Mouse (Mus musculus): ENCODE results near the gene Fam102a. TPM values are rescaled to one million over a fixed set of nuclear protein-coding genes. Genes with fewer than 3 reads are reported as not detected.

Gene Fam102a
- polyA plus RNA-seq, 1 experiment from 2014 or later = 9.0 TPM

DNA sequence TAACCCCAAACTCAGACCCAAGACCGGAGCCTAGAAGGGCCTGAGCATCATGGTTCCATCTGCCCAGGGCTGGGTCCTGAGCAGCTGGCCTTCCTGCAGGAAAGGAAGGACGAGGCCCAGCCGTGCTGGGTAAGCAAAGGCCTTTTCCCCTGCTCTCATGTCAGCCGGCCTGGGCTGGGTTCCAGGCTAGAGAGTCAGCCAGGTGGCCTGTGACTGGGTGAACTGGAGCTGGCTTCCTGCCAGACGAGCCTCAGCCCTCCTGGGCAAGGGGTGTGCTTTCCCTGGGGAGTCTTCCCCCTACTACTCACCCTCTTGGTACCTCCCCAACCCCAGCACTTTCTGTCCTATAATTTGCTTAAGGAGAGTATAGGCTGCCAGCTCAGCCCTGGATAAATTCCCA, 33.0 kb downstream of the Fam102a start:
- H3K27me3 ChIP-seq (replicated peaks) = no peaks in the 10 kb centered on the region
- H3K4me2 ChIP-seq = no peak overlapping the region
- no peak overlapping the region for H3K27ac ChIP-seq (ENCODE audit: poor library complexity, severe bottlenecking)
- no peak for ATAC-seq (ENCODE audit: insufficient number of reproducible peaks, low FRiP score)
- H3K4me1 ChIP-seq (replicated peaks) = peaks cover 13% of the 10 kb centered on the region
- no peak overlapping the region for H3K4me3 ChIP-seq
- no peak overlapping the region for H3K9ac ChIP-seq
- peaks cover 58% of the 10 kb centered on the region for H3K36me3 ChIP-seq
- WGBS = 63% methylated on average over 5 of the region's 5 CpGs
- H3K9me3 ChIP-seq (replicated peaks) = no peaks in the 10 kb centered on the region

DNA sequence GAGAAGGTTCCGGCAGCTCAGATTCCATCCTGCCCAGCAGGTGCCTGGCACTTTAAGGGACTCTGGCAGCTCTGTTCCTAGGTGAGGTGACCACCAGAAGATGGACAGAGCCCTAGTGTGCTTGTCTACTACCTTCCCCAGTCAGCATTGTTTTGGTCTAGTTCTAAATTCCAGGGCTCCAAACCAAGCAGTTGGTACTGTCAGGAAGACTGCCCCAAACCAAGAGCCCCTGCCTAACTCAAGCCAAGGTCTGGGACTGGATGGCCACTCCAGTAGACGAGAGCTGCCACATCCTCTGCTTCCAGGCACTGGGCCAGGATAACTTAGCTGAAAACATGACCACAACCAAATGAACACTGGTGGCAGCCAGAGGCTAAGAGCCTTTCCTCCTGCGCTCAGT, 33.8 kb downstream of the Fam102a start:
- H3K9me3 ChIP-seq (replicated peaks) = no peaks in the 10 kb centered on the region
- H3K4me2 ChIP-seq = no peak overlapping the region
- H3K4me3 ChIP-seq = no peak overlapping the region
- WGBS = 84% methylated on average over 3 of the region's 3 CpGs
- ATAC-seq (ENCODE audit: insufficient number of reproducible peaks, low FRiP score) = no peak
- H3K4me1 ChIP-seq (replicated peaks) = peaks cover 13% of the 10 kb centered on the region
- no peaks in the 10 kb centered on the region for H3K27me3 ChIP-seq (replicated peaks)
- H3K9ac ChIP-seq = no peak overlapping the region
- peaks cover 54% of the 10 kb centered on the region for H3K36me3 ChIP-seq
- H3K27ac ChIP-seq (ENCODE audit: poor library complexity, severe bottlenecking) = no peak overlapping the region

DNA sequence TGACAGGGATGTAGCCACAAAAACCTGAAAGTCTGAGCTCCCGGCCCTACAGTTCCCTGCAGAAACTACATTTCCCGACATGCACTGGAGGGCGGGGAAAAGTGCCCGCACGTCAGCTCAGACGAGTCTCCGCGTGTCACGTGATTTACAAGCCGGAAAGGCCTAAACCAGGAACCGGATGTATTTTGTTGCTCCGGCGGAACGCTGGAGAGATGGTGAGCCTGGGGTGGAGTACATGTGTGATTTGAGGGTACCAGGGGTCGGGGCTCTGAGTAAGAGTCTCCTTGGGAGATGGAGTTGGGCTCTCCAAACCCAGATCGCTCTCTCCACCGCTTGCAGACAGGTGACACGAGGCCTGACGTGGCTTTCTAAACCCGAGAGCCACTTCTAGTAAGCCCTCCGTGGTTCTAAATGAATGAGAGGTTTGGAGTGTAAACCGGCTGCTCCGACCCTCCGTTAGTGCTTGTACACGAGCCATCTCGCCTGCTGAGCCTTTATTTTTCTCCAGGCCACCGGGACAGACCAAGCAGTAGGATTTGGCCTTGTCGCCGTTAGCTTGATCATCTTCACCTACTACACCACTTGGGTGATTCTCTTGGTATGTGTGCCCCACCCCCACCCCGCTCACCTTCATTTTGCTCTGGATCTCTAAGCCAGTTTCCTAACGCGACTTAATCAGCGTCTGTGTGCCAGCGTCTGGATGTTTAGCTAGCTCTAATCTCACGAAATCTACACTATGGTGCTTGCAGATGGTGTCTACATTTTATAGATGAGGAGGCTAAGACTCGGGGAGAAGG, 35.8 kb downstream of the Fam102a start, which contains the start of gene Dpm2:
Gene Dpm2, plus strand, starts transcription at position 161 of the 797 bp plus-strand sequence.
- ATAC-seq (ENCODE audit: insufficient number of reproducible peaks, low FRiP score) = peak; percentile 85
- Histone ChIP-seq H3K27me3 (replicated peaks) (peaks cover 3% of the 10 kb centered on the region; the same call in 1 of the 2 replicates), H3K36me3 (peaks cover 34% of the 10 kb centered on the region), H3K9me3 (replicated peaks) (no peaks in the 10 kb centered on the region), H3K4me1 (replicated peaks) (peaks cover 22% of the 10 kb centered on the region), H3K4me3 (peak within 1 kb of the TSS; percentile 72), H3K9ac (peak within 1 kb of the TSS; percentile 84), H3K27ac (ENCODE audit: poor library complexity, severe bottlenecking) (0 out of 2 replicates have a peak within 1 kb of the TSS, but pooled peaks have one; percentile 34), H3K4me2 (peak within 1 kb of the TSS; percentile 88)
- 2% methylated on average over 36 of the region's 36 CpGs for WGBS

DNA sequence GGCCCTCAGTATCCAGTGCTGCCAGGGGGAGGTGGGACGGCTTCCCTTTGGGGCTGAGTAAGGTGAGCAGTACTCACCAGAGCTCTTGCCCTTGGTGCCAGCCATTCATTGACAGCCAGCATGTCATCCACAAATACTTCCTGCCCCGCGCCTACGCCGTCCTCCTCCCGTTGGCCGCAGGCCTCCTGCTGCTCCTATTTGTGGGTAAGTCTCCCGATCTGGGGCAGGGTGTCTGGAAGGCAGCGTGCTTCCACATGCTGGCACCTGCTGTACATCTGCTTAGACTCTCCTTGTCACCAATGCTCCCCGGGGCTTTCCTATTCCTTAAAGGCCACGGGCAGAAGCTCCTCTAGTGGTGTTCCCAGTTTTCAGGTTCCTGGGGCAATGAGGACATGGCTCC, 37.1 kb downstream of the Fam102a start:
- peaks cover 16% of the 10 kb centered on the region for H3K27me3 ChIP-seq (replicated peaks)
- no peak overlapping the region for H3K27ac ChIP-seq (ENCODE audit: poor library complexity, severe bottlenecking)
- 86% methylated on average over 11 of the region's 11 CpGs for WGBS
- H3K9me3 ChIP-seq (replicated peaks) = no peaks in the 10 kb centered on the region
- H3K4me1 ChIP-seq (replicated peaks) = peaks cover 22% of the 10 kb centered on the region
- ATAC-seq (ENCODE audit: insufficient number of reproducible peaks, low FRiP score) = no peak
- no peak overlapping the region for H3K4me3 ChIP-seq
- 0 out of 2 replicates have a peak overlapping the region, but pooled peaks have one; percentile 88 for H3K4me2 ChIP-seq
- H3K9ac ChIP-seq = no peak overlapping the region
- H3K36me3 ChIP-seq = peaks cover 25% of the 10 kb centered on the region

DNA sequence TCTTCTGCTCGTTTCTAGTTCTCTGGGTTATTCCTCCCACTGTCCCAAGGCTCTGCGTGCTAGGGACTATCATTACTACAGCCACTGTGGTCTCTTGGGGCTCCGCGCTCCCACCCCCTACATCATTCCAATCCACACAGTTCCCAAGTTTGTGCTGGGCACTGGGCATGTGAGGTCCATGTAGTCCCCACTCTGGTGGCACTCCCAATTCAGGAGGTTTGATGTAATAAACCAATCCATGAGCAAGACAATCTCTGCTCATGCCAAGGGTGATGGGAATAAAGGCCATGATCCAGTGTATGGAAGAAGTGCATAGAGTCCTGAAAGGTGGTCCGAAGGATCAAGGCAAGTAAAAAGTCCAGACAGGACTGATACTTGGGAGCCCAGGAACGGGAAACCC, 39.4 kb downstream of the Fam102a start, which contains the start of gene Pip5kl1:
Gene Pip5kl1, plus strand, starts transcription at position 301 of the 400 bp plus-strand sequence.
- Histone ChIP-seq H3K9ac (peak within 1 kb of the TSS; percentile 54), H3K27ac (ENCODE audit: poor library complexity, severe bottlenecking) (no peak within 1 kb of the TSS), H3K4me2 (peak within 1 kb of the TSS; percentile 89), H3K27me3 (replicated peaks) (peaks cover 39% of the 10 kb centered on the region), H3K4me1 (replicated peaks) (peaks cover 22% of the 10 kb centered on the region), H3K36me3 (peaks cover 11% of the 10 kb centered on the region), H3K4me3 (peak within 1 kb of the TSS; percentile 45), H3K9me3 (replicated peaks) (no peaks in the 10 kb centered on the region)
- WGBS = 71% methylated on average over 6 of the region's 6 CpGs
- ATAC-seq (ENCODE audit: insufficient number of reproducible peaks, low FRiP score) = no peak

DNA sequence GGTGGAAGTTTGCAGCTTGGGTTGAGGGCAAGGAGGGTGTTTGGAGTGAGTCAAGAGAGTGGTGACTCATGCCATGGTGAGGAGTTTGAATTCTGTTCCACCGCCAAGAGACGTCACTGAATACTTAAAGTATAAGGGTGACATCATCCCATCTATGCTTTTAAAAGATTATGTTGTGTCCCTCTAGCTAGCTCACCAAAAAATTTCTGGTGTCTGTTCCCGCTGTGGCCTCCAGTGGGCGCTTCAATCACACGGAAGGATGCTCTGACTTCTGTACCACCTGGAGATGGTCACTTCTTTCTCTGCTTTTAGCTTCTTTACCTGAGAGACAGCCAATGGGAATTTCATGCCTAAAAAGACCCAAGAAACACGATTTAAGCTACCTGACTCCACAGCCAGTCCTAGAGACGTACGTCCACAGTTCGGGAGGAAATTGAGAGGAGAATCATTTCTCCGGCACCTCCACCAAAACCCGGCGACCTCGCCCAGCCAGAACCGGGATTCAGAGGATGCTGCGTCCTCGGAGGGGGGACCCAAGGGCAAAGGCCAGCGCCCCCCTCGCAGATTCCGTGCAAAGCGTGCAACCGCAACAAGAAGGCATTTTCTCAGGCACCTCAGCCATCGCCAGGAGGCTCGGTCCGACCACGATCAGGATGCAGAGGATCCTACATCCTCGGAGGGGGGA, 39.9 kb downstream of the Fam102a start:
- ATAC-seq (ENCODE audit: insufficient number of reproducible peaks, low FRiP score) = no peak
- WGBS = 3% methylated on average over 26 of the region's 26 CpGs
- Histone ChIP-seq H3K4me1 (replicated peaks) (peaks cover 22% of the 10 kb centered on the region), H3K4me2 (peak overlapping the region; percentile 89), H3K9me3 (replicated peaks) (no peaks in the 10 kb centered on the region), H3K9ac (peak overlapping the region; percentile 54), H3K27me3 (replicated peaks) (peaks cover 44% of the 10 kb centered on the region), H3K36me3 (peaks cover 11% of the 10 kb centered on the region), H3K4me3 (peak overlapping the region; percentile 45), H3K27ac (ENCODE audit: poor library complexity, severe bottlenecking) (no peak overlapping the region)

DNA sequence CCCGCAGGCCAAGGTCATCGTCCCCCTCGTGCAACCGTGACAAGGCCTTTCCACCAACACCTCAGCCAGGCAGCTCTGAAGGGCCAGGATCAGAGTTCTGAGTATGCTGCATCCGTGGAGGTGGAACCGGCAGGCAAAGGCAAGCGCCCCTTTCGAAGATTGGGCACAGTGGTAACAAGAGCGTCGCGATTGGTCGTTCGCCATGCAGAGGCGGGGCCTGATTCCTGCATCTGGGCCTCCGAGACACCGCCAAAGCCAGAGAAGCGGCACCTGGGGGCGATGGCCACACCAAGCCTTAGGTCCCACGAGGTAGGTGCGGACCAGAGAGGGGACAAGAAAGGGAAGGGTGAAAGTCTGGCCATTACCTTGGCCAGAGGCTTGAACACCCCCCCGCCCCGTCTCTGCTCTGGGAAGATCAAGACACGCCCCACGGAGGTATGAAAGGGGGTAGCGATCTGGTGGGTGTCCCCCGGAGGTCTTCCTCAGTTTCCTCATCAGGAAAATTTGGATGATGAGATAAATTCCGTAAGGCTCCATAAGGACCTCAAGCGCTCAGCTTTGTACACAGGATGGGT, 40.5 kb downstream of the Fam102a start, which contains the start of gene 9430097D07Rik:
Gene 9430097D07Rik, minus strand, starts transcription at position 99 of the 575 bp plus-strand sequence.
- peak within 1 kb of the TSS; percentile 89 for H3K4me2 ChIP-seq
- ATAC-seq (ENCODE audit: insufficient number of reproducible peaks, low FRiP score) = no peak
- H3K9me3 ChIP-seq (replicated peaks) = no peaks in the 10 kb centered on the region
- peaks cover 51% of the 10 kb centered on the region for H3K27me3 ChIP-seq (replicated peaks)
- WGBS = 8% methylated on average over 28 of the region's 28 CpGs
- H3K4me1 ChIP-seq (replicated peaks) = peaks cover 22% of the 10 kb centered on the region
- peak within 1 kb of the TSS; percentile 45 for H3K4me3 ChIP-seq
- H3K9ac ChIP-seq = peak within 1 kb of the TSS; percentile 54
- peaks cover 11% of the 10 kb centered on the region for H3K36me3 ChIP-seq
- no peak within 1 kb of the TSS for H3K27ac ChIP-seq (ENCODE audit: poor library complexity, severe bottlenecking)

DNA sequence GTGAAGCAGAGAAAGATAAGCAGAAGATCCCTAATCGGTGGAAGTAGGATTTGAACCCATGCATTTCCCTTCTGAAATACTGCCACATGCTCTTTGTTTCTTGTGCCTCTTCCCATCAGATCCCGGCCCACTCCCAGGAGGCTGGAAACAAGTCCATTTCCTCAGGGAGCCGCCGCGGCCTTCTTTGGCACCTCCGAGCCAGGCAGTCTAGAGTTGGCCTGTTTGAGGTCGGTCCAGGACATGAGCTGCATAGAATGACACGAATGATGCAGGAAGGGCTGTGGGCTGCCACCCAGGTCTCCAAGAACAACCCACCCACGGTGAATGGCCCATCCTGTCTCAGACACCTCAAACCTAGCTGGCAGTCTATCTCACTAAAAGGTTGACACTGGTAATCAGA, 41.4 kb downstream of the Fam102a start:
- Histone ChIP-seq H3K9ac (no peak overlapping the region), H3K4me3 (no peak overlapping the region), H3K4me1 (replicated peaks) (peaks cover 17% of the 10 kb centered on the region), H3K27ac (ENCODE audit: poor library complexity, severe bottlenecking) (no peak overlapping the region), H3K27me3 (replicated peaks) (peaks cover 53% of the 10 kb centered on the region), H3K4me2 (no peak overlapping the region), H3K36me3 (peaks cover 11% of the 10 kb centered on the region), H3K9me3 (replicated peaks) (no peaks in the 10 kb centered on the region)
- no peak for ATAC-seq (ENCODE audit: insufficient number of reproducible peaks, low FRiP score)
- 85% methylated on average over 9 of the region's 9 CpGs for WGBS

DNA sequence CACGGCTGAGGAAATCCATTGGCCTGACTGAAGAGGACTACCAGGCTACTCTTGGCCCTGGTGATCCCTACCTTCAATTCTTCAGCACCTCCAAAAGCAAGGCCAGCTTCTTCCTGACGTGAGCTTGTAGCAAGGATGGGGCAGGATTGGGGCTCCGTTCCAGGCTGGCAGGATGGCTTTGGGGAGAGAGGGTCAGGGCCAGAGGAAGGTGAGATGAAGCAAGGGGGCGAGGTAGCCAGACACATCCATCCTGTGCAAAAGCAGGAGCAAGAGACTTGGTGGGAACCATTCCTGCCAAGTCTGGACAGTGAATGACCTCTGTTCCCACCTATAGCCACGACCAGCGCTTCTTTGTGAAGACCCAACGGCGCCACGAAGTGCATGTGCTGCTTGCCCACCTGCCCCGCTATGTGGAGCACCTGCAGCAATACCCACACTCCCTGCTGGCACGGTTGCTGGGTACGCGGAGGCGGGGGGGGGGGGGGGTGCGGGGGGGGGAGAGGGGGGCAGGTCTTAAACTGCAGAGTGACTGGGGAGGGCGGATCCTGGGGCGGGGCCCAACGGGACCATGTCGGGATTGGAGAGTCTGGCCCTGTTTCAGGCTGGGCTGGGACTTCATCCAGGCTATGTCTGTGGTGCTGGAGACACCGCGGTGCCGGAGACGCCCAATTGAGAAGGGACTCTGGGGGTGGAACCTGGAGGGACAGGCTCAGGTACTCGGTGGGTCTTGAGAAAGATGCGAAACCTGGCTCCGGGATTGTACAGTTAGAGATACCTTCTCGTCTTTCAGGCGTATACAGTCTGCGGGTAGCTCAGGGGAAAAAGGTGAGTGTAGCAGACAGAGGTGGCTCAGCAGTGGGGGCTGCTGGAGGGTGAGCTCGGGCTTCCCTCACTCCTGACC, 43.3 kb downstream of the Fam102a start:
- peaks cover 16% of the 10 kb centered on the region for H3K4me1 ChIP-seq (replicated peaks)
- no peak overlapping the region for H3K27ac ChIP-seq (ENCODE audit: poor library complexity, severe bottlenecking)
- ATAC-seq (ENCODE audit: insufficient number of reproducible peaks, low FRiP score) = no peak
- H3K9me3 ChIP-seq (replicated peaks) = no peaks in the 10 kb centered on the region
- no peak overlapping the region for H3K4me3 ChIP-seq
- WGBS = 39% methylated on average over 24 of the region's 30 CpGs
- H3K36me3 ChIP-seq = peaks cover 1% of the 10 kb centered on the region; the same call in 1 of the 2 replicates
- peaks cover 53% of the 10 kb centered on the region for H3K27me3 ChIP-seq (replicated peaks)
- H3K9ac ChIP-seq = no peak overlapping the region; the same call in 1 of the 2 replicates
- H3K4me2 ChIP-seq = no peak overlapping the region

DNA sequence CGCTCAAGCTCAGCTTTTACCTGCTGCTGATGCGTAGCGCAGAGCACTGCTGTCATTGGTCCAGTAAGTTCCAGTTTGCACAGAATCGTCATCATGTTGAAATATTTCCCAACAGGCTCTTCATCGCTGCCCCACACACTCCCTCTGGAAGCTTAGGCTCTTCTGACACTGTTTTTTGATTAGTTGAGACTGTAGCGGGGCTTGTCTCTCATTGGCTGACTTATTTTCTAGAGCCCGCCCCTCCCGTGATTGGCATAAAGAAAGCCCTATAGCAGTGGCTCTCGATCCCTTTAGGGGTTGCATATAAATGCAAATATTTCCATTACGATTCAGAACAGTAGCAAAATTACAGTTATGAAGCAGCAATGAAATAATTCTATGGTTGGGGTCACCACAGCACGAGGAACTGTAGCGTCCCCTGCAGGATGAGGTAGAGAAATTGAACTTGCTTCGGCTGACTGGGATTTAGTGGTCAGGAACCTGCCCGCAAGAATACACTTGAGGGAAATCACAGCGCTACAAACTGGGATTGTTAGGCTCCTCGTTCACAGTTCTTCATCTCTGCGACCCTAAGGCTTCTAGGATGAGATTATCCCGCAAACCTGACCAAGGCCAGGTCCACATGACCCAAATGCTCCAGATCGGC, 46.4 kb downstream of the Fam102a start:
- H3K4me2 ChIP-seq = peak overlapping the region; percentile 41
- no peaks in the 10 kb centered on the region for H3K9me3 ChIP-seq (replicated peaks)
- WGBS = 34% methylated on average over 19 of the region's 19 CpGs
- H3K36me3 ChIP-seq = no peaks in the 10 kb centered on the region
- peak overlapping the region; percentile 27 for H3K4me3 ChIP-seq
- H3K4me1 ChIP-seq (replicated peaks) = peaks cover 10% of the 10 kb centered on the region; the same call in 1 of the 2 replicates
- ATAC-seq (ENCODE audit: insufficient number of reproducible peaks, low FRiP score) = no peak
- peaks cover 44% of the 10 kb centered on the region for H3K27me3 ChIP-seq (replicated peaks)
- H3K9ac ChIP-seq = no peak overlapping the region
- H3K27ac ChIP-seq (ENCODE audit: poor library complexity, severe bottlenecking) = no peak overlapping the region
